Mouse (Mus musculus) intestine, embryonic 14.5 days (tissue): ENCODE data around the gene Rarb. TPM values are rescaled to one million over a fixed set of nuclear protein-coding genes. Genes with fewer than 3 reads are reported as not detected.

Experiments
- ATAC-seq: fragments of 200-750 bp; cut with Nextera tagmentation; replicated peaks from 2 replicates; pipeline ENCODE4 v1.8.0; 2017; ENCODE audit warnings: low read depth, moderate number of reproducible peaks, moderate TSS enrichment, moderate library complexity; ENCODE audit not compliant: low FRiP score, low TSS enrichment
- DNase-seq: peaks from one replicate; pipeline ENCODE4 v3.0.0-alpha.2; 2018; ENCODE audit warnings: low spot score
- H3K27ac ChIP-seq: fragments of 300-500 bp; sonication (generic); 2 replicates; pipeline ENCODE4 v1.5.1; 2014; ENCODE audit warnings: low read depth, mild to moderate bottlenecking, control low read depth
- H3K27me3 ChIP-seq: fragments of 300-500 bp; sonication (generic); replicated peaks from 2 replicates; pipeline ENCODE4 v1.6.1; 2014; ENCODE audit warnings: low read length, control low read depth; ENCODE audit not compliant: control insufficient read depth, insufficient read depth
- H3K36me3 ChIP-seq: fragments of 300-500 bp; sonication (generic); 2 replicates; pipeline ENCODE4 v1.6.1; 2014; ENCODE audit warnings: low read length, control low read depth; ENCODE audit not compliant: control insufficient read depth, insufficient read depth
- H3K4me1 ChIP-seq: fragments of 300-500 bp; sonication (generic); replicated peaks from 2 replicates; pipeline ENCODE4 v1.6.1; 2014; ENCODE audit warnings: low read length, control low read depth, mixed read lengths; ENCODE audit not compliant: control insufficient read depth, insufficient read depth
- H3K4me2 ChIP-seq: fragments of 300-500 bp; sonication (generic); 2 replicates; pipeline ENCODE4 v1.6.1; 2014; ENCODE audit warnings: low read length
- H3K4me3 ChIP-seq: fragments of 300-500 bp; sonication (generic); 2 replicates; pipeline ENCODE4 v1.5.1; 2014; ENCODE audit warnings: low read depth, low read length, control low read depth, mixed read lengths
- H3K9ac ChIP-seq: fragments of 300-500 bp; sonication (generic); 2 replicates; pipeline ENCODE4 v1.6.1; 2014; ENCODE audit warnings: mild to moderate bottlenecking, low read length
- H3K9me3 ChIP-seq: fragments of 300-500 bp; sonication (generic); 2 replicates; pipeline ENCODE4 v1.6.1; 2016; ENCODE audit warnings: low read length, control low read depth; ENCODE audit not compliant: control insufficient read depth
- WGBS: fragments of 180-500 bp; shearing (Covaris S2); extraction: QIAGEN DNeasy Blood & Tissue Kit; methylation state at CpG from one replicate; pipeline ENCODE4 v1.1.7; 2014; 5-methylcytosine and 5-hydroxymethylcytosine counted together
- polyA plus RNA-seq: library from polyadenylated mRNA; unstranded; fragments of >200 nt; fragmentation: Nextera tagmentation; extraction: Ambion mirVana; gene quantifications from 2 replicates; pipeline ENCODE4 v1.2.1, GENCODE M21; 2014

The Rarb gene
- polyA plus RNA-seq, 1 experiment from 2014 or later = 20.6 TPM

DNA sequence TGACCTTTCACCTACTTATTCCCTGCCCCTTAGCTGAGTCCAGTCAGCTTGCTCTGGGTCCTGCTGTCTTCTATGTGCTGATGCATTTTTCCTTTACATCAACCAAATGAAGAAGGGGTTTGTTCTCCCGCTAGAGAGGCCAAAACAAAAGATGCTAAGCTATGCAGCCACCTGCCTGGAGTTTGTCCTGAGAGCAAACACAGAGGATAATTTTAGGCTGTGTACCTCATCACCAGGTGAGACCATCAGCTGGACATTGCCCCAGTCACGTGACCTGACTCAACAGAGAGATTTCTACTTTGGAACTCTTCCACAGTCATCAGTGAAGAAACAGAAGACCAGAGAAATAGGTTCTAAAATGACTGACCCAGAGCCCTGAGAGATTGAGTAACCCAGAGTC is 339.4 kb downstream of the Rarb start:
- Histone ChIP-seq H3K9me3 (no peaks in the 10 kb centered on the region), H3K27ac (no peak overlapping the region), H3K4me1 (peaks cover 6% of the 10 kb centered on the region; the same call in 1 of the 2 replicates), H3K4me3 (no peak overlapping the region), H3K9ac (no peak overlapping the region), H3K36me3 (no peaks in the 10 kb centered on the region), H3K27me3 (no peaks in the 10 kb centered on the region), H3K4me2 (no peak overlapping the region)
- whole genome bisulfite sequencing = 77% methylated on average over 2 of the region's 2 CpGs
- DNase-seq (no peak), ATAC-seq (no peak)

DNA sequence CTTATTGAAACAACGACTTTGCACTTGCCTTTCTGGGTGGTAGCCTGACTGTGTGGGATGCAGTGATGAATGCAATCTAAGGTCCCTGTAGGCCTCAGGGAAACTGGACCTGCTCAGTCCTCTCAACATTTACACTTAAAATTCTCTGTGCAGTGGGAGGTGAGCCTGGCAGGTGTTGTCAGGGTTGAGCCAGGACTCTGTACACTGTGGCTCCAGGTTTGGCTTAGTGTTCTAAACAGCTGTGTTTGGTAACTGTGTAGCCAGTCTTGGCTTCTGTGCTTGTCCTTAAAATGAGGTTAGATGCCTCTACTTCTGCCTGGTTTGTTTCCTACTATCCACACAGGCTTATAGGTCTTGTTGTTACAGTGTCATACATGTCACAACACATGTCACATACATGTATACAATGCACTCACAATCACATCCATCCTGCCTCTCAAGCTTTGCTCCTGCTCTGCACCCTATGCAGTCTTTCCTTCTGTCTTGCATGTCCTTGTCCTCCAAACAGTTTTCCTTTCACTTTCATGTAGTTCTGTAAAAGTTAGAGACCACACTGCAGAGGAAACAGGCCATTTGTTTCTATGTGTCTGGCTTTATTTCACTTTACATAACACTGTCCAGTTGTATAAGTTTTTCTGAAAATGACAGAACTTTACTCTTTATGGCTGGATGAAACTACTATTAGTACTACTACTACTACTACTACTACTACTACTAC is 340.2 kb downstream of the Rarb start:
- Histone ChIP-seq H3K4me1 (no peaks in the 10 kb centered on the region), H3K27me3 (no peaks in the 10 kb centered on the region), H3K4me2 (no peak overlapping the region), H3K9me3 (no peaks in the 10 kb centered on the region), H3K4me3 (no peak overlapping the region), H3K36me3 (no peaks in the 10 kb centered on the region), H3K9ac (no peak overlapping the region), H3K27ac (no peak overlapping the region)
- ATAC-seq (no peak), DNase-seq (peak; percentile 50)
- 93% methylated on average over 1 of the region's 1 CpGs for WGBS

DNA sequence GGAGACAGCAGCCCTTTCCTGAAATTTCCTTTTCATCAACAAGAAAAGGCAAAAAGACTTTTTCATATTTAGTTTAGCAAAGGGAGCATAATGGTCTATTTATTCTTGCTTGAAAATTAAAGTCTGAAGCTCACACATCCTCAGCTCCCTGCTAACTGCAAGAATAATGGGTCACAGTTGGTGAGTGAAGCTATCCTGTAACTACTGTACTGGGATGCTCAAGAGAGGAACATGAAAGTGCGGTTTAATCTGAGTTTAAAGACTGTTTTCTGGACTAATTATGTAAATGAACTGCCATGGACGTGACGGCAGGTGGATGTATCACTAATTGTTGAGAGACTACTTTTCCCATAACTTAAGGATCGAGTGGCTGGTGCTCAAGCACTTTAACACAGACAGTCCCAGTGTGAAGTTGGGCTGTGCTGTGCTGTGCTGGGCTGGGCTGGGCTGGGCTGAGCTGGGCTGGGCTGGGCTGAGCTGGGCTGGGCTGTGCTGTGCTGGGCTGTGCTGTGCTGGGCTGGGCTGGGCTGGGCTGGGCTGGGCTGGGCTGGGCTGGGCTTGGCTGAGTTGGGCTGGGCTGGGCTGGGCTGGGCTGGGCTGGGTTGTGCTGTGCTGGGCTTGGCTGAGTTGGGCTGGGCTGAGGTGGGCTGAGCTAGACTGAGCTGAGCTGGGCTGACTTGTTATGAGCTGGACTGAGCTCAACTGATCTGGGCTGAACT is 370.5 kb downstream of the Rarb start:
- 63% methylated on average over 4 of the region's 4 CpGs for WGBS
- DNase-seq = no peak
- H3K36me3 ChIP-seq = 0 out of 2 replicates have a peak, but pooled peaks cover under 1% of the 10 kb centered on the region
- no peak overlapping the region for H3K27ac ChIP-seq
- H3K9ac ChIP-seq = no peak overlapping the region
- no peak overlapping the region for H3K4me2 ChIP-seq
- H3K4me1 ChIP-seq = no peaks in the 10 kb centered on the region
- ATAC-seq = peak; percentile 81
- H3K9me3 ChIP-seq = no peaks in the 10 kb centered on the region
- no peak overlapping the region for H3K4me3 ChIP-seq
- H3K27me3 ChIP-seq = no peaks in the 10 kb centered on the region

DNA sequence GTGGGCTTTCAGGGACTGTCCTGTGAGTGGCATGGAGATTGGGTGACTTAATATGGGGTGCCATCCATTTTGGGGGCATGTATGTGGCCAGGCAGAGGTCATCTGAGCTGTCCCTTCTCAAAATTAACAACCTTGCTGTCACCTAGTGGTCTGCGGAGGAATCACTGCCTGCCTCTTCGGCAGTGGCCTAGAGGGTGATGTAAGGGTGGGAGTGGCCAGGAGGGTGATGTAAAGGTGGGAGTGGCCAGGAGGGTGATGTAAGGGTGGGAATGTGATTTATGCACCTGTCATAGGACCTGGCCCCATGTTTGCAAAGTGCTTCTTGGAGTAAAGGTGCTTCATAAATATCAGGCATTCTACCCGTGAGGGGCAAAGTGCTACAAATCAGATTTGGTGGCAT is 371.4 kb downstream of the Rarb start:
- H3K9me3 ChIP-seq = no peaks in the 10 kb centered on the region
- DNase-seq (peak; percentile 66), ATAC-seq (peak; percentile 77)
- H3K27ac ChIP-seq = no peak overlapping the region
- H3K36me3 ChIP-seq = peaks cover 5% of the 10 kb centered on the region; the same call in 1 of the 2 replicates
- H3K9ac ChIP-seq = no peak overlapping the region
- H3K4me1 ChIP-seq = no peaks in the 10 kb centered on the region
- no peaks in the 10 kb centered on the region for H3K27me3 ChIP-seq
- H3K4me2 ChIP-seq = no peak overlapping the region
- no peak overlapping the region for H3K4me3 ChIP-seq
- WGBS = 28% methylated on average over 3 of the region's 3 CpGs

DNA sequence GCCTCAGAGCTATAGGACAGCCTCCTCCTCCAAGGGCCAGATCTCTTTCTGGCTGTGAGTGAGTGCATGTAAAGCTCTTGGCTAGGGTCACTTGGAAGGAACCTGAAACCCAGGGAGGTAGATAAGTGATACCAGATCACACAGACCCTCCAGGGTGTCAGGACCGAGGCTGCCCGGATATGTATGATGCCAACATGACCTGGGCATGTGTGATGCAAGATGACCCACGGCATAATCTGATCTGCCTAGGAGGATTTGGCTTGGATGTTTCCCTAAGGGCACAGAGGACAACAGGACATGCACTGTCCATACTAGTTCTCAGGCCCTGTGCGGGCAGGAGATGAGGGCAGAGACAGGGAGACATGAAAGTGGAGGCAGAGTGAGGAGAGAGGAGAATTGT is 374.1 kb downstream of the Rarb start:
- ATAC-seq (no peak), DNase-seq (no peak)
- Histone ChIP-seq H3K4me1 (no peaks in the 10 kb centered on the region), H3K4me3 (no peak overlapping the region), H3K9ac (no peak overlapping the region), H3K27me3 (no peaks in the 10 kb centered on the region), H3K27ac (no peak overlapping the region), H3K4me2 (no peak overlapping the region), H3K36me3 (peaks cover 15% of the 10 kb centered on the region), H3K9me3 (no peaks in the 10 kb centered on the region)
- WGBS = 84% methylated on average over 4 of the region's 4 CpGs

DNA sequence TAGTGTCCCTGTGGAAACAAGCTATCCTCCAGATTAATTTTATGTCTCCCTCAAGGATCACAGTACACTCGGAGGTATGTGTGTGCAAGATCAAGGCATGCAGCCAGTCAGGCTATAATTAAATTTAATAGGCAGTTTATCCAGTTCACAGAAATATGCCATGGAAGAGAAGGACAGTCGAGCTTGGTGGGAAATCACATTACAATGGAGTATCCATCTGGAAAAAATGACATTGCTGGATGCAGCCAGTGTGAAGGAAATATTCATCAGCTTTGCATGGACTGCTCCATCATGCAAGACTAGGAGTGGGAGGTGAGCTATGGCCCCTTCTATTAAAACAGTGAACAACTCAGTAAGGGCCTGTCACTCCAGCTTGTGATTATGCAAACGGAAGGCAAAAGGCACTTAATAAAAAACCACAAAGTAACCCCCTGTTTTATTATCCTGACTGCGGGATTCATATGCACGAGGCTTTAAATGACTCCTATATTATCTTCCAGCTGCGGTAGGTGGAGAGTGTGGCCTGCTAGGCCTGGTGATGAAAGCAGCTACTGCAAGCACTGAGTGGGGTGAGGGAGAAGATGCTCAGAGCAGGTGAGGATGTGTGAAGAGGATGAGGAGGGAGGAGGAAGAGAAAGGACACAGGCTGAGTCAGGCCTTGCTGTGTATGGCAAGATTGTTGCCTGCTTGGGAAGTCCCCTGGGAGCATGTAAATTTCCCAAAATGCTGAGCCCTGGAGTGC is 379.4 kb downstream of the Rarb start:
- Histone ChIP-seq H3K4me2 (no peak overlapping the region), H3K36me3 (peaks cover 35% of the 10 kb centered on the region), H3K9ac (no peak overlapping the region), H3K9me3 (no peaks in the 10 kb centered on the region), H3K4me3 (no peak overlapping the region), H3K27ac (no peak overlapping the region), H3K4me1 (no peaks in the 10 kb centered on the region), H3K27me3 (no peaks in the 10 kb centered on the region)
- WGBS = 75% methylated on average over 6 of the region's 6 CpGs
- DNase-seq = no peak
- ATAC-seq = no peak

DNA sequence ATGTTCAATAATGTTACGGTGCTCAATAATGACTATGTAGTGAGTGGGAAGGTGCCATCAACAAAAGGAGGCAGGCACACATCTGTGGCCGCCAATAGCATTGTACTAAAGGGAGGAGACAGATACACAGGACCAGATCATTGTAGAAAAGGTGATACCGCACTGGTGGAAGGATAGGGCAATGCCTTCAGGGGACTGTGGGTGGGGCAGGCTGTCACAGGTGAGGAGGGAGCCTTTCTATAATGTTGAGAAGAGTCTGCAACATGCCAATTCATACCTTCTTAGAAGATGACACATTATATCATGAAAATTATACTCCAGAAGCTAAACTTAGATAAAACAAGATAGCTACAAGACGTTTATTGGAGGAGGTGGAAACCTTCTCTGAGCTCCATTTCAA is 381.6 kb downstream of the Rarb start:
- ATAC-seq = no peak
- Histone ChIP-seq H3K4me1 (no peaks in the 10 kb centered on the region), H3K9ac (no peak overlapping the region)

DNA sequence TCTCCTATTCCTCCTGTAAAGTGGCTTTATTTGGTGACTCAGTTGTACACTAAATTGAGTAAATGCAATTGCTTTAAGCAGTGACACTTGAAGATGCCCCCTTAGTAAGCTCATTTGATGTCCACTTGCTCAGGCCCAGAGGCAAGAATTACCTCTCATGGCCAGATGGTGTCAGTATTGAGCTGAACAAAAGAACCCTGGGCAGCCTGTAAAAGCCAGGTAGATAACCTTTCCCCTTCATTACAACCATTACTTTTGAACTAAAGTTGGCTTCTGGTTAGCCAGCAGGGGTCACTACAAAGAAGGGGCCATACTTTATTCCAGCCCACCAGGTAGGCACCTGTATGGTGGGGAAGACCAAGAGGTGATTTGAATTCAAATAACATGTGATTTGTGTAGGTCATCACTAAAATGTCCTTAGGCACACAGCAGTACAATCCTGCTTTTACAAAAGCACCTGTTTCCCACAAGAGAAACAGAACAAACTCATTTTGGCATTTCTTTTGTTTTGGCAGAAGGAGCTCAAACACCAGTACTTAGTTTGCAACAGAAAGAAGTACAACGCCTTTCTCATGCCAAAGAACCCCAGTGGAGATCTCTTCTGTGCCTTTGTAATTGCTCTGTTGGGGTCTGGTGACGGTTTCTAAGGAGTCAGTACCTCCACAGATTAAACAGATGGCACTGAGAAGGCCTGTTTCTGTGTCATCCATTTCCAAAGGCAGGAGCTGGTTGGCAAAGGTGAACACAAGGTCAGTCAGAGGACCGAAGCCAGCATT is 384.4 kb downstream of the Rarb start:
- Histone ChIP-seq H3K36me3 (peaks cover 58% of the 10 kb centered on the region), H3K4me1 (no peaks in the 10 kb centered on the region), H3K4me2 (no peak overlapping the region), H3K27me3 (no peaks in the 10 kb centered on the region), H3K4me3 (no peak overlapping the region), H3K27ac (no peak overlapping the region), H3K9me3 (no peaks in the 10 kb centered on the region), H3K9ac (no peak overlapping the region)
- peak; percentile 78 for DNase-seq
- ATAC-seq = no peak; the same call in 1 of the 2 replicates
- 80% methylated on average over 3 of the region's 3 CpGs for WGBS

More for the DNA sequence above, 381.6 kb downstream of the Rarb start:
- H3K4me2 ChIP-seq = no peak overlapping the region
- WGBS = 84% methylated on average over 4 of the region's 4 CpGs
- H3K4me3 ChIP-seq = no peak overlapping the region
- H3K27me3 ChIP-seq = no peaks in the 10 kb centered on the region
- no peaks in the 10 kb centered on the region for H3K9me3 ChIP-seq
- H3K36me3 ChIP-seq = peaks cover 40% of the 10 kb centered on the region
- DNase-seq = no peak
- H3K27ac ChIP-seq = no peak overlapping the region
